ENCODE assay signal across 19 mouse cellular contexts in genomic region chr11:51426155-51426554, GRCm38 (mm10).
"Had no signal": no experiment of that assay in that cellular context is flagged by ENCODE, and none has a peak within 500 bp of the region (broad histone marks: within the 10 kb centered on the region; RNA-seq: fewer than 3 reads in every experiment).

No protein-coding gene starts in this region.

- H3K9me3 ChIP-seq: lung, embryonic 15.5 days; megakaryocyte, embryonic 14.5 days; midbrain, embryonic 13.5 days; midbrain, embryonic 15.5 days; neural tube, embryonic 12.5 days had no signal

- H3K4me1 ChIP-seq: megakaryocyte, embryonic 14.5 days; midbrain, embryonic 15.5 days had no signal

- DNase-seq: liver, postnatal 0 days; lung, adult 2 months; lung, postnatal 14 days; lung, postnatal 36 days; right cerebral cortex, adult 18-20 months; right cerebral cortex, postnatal 25 days; right cerebral cortex, postnatal 4 days; spleen, adult 18-20 months; thymus, adult 18-20 months; thymus, postnatal 25 days; thymus, postnatal 4 days had no signal

- H3K27me3 ChIP-seq: lung, embryonic 15.5 days; midbrain, embryonic 13.5 days; midbrain, embryonic 15.5 days; neural tube, embryonic 12.5 days had no signal

- ATAC-seq: liver, postnatal 0 days; lung, postnatal 0 days; midbrain, embryonic 13.5 days; midbrain, embryonic 15.5 days had no signal

- H3K9ac ChIP-seq: liver, postnatal 0 days; lung, embryonic 15.5 days; midbrain, embryonic 13.5 days; midbrain, embryonic 15.5 days; neural tube, embryonic 12.5 days had no signal

- H3K4me2 ChIP-seq: lung, embryonic 15.5 days; midbrain, embryonic 11.5 days; midbrain, embryonic 13.5 days; midbrain, embryonic 15.5 days; neural tube, embryonic 12.5 days had no signal

- H3K36me3 ChIP-seq: lung, embryonic 15.5 days; midbrain, embryonic 13.5 days; midbrain, embryonic 15.5 days; neural tube, embryonic 12.5 days had no signal

- H3K4me3 ChIP-seq: lung, embryonic 15.5 days; megakaryocyte, embryonic 14.5 days; midbrain, embryonic 13.5 days; midbrain, embryonic 15.5 days; neural tube, embryonic 12.5 days had no signal

- H3K27ac ChIP-seq: lung, embryonic 15.5 days; macrophage; midbrain, embryonic 13.5 days; midbrain, embryonic 15.5 days; neural tube, embryonic 12.5 days had no signal
